Mouse (Mus musculus): ENCODE data around the gene Fam168a. TPM values are rescaled to one million over a fixed set of nuclear protein-coding genes. Genes with fewer than 3 reads are reported as not detected.

The Fam168a gene
- polyA plus RNA-seq, 1 experiment from 2014 or later: 13.2 TPM

GRCm38 (mm10) chr7:100736131-100736530 lies 29.7 kb downstream of the Fam168a start:
- 61% methylated on average over 3 of the region's 3 CpGs for WGBS
- Histone ChIP-seq H3K9ac (ENCODE audit: low read depth, low read length) (no peak overlapping the region), H3K36me3 (ENCODE audit: control insufficient read depth, insufficient read depth) (no peaks in the 10 kb centered on the region), H3K27me3 (replicated peaks; ENCODE audit: control insufficient read depth, insufficient read depth, low read length) (no peaks in the 10 kb centered on the region), H3K9me3 (ENCODE audit: control insufficient read depth) (no peaks in the 10 kb centered on the region), H3K4me3 (ENCODE audit: low read depth, low read length) (no peak overlapping the region), H3K27ac (ENCODE audit: low read depth, low read length) (no peak overlapping the region), H3K4me1 (replicated peaks; ENCODE audit: control insufficient read depth, insufficient read depth, low read length) (peaks cover 6% of the 10 kb centered on the region; the same call in 1 of the 2 replicates), H3K4me2 (replicated peaks; ENCODE audit: low read depth) (no peak overlapping the region)
- no peak for ATAC-seq
- no peak for TF ChIP-seq CTCF (IDR thresholded peaks at IDR 0.05; ENCODE audit: low read depth)

GRCm38 (mm10) chr7:100744372-100744771 lies 37.9 kb downstream of the Fam168a start:
- H3K27ac ChIP-seq (ENCODE audit: low read depth, low read length): no peak overlapping the region
- H3K4me1 ChIP-seq (replicated peaks; ENCODE audit: control insufficient read depth, insufficient read depth, low read length): no peaks in the 10 kb centered on the region; the same call in 1 of the 2 replicates
- WGBS: 88% methylated on average over 2 of the region's 2 CpGs
- no peak for TF ChIP-seq CTCF (IDR thresholded peaks at IDR 0.05; ENCODE audit: low read depth)
- H3K9ac ChIP-seq (ENCODE audit: low read depth, low read length): no peak overlapping the region
- no peaks in the 10 kb centered on the region for H3K9me3 ChIP-seq (ENCODE audit: control insufficient read depth)
- no peaks in the 10 kb centered on the region for H3K36me3 ChIP-seq (ENCODE audit: control insufficient read depth, insufficient read depth)
- H3K4me3 ChIP-seq (ENCODE audit: low read depth, low read length): no peak overlapping the region
- H3K4me2 ChIP-seq (replicated peaks; ENCODE audit: low read depth): no peak overlapping the region
- H3K27me3 ChIP-seq (replicated peaks; ENCODE audit: control insufficient read depth, insufficient read depth, low read length): no peaks in the 10 kb centered on the region
- ATAC-seq: no peak

- Histone ChIP-seq H3K27ac (ENCODE audit: low read depth, low read length) (no peak overlapping the region), H3K9me3 (ENCODE audit: control insufficient read depth) (no peaks in the 10 kb centered on the region), H3K4me2 (replicated peaks; ENCODE audit: low read depth) (no peak overlapping the region), H3K9ac (ENCODE audit: low read depth, low read length) (no peak overlapping the region), H3K4me3 (ENCODE audit: low read depth, low read length) (no peak overlapping the region), H3K36me3 (ENCODE audit: control insufficient read depth, insufficient read depth) (no peaks in the 10 kb centered on the region), H3K4me1 (replicated peaks; ENCODE audit: control insufficient read depth, insufficient read depth, low read length) (no peaks in the 10 kb centered on the region), H3K27me3 (replicated peaks; ENCODE audit: control insufficient read depth, insufficient read depth, low read length) (no peaks in the 10 kb centered on the region)
- ATAC-seq: no peak
- TF ChIP-seq CTCF (IDR thresholded peaks at IDR 0.05; ENCODE audit: low read depth): no peak
- 65% methylated on average over 2 of the region's 2 CpGs for WGBS
Observed at GRCm38 (mm10) chr7:100750101-100750500, 43.7 kb downstream of the Fam168a start.

- no peak overlapping the region for H3K27ac ChIP-seq (ENCODE audit: low read depth, low read length)
- H3K4me3 ChIP-seq (ENCODE audit: low read depth, low read length): no peak overlapping the region
- no peaks in the 10 kb centered on the region for H3K27me3 ChIP-seq (replicated peaks; ENCODE audit: control insufficient read depth, insufficient read depth, low read length)
- ATAC-seq: no peak
- no peaks in the 10 kb centered on the region for H3K9me3 ChIP-seq (ENCODE audit: control insufficient read depth)
- no peak overlapping the region for H3K4me2 ChIP-seq (replicated peaks; ENCODE audit: low read depth)
- no peaks in the 10 kb centered on the region for H3K4me1 ChIP-seq (replicated peaks; ENCODE audit: control insufficient read depth, insufficient read depth, low read length)
- H3K9ac ChIP-seq (ENCODE audit: low read depth, low read length): no peak overlapping the region
- no peak for TF ChIP-seq CTCF (IDR thresholded peaks at IDR 0.05; ENCODE audit: low read depth)
- H3K36me3 ChIP-seq (ENCODE audit: control insufficient read depth, insufficient read depth): no peaks in the 10 kb centered on the region
- WGBS: 87% methylated on average over 7 of the region's 7 CpGs
Observed at GRCm38 (mm10) chr7:100758718-100759117, 52.3 kb downstream of the Fam168a start.

GRCm38 (mm10) chr7:100762726-100763125 lies 56.3 kb downstream of the Fam168a start:
- H3K9me3 ChIP-seq (ENCODE audit: control insufficient read depth): no peaks in the 10 kb centered on the region
- peaks cover 3% of the 10 kb centered on the region; the same call in 1 of the 2 replicates for H3K4me1 ChIP-seq (replicated peaks; ENCODE audit: control insufficient read depth, insufficient read depth, low read length)
- H3K36me3 ChIP-seq (ENCODE audit: control insufficient read depth, insufficient read depth): no peaks in the 10 kb centered on the region
- H3K27ac ChIP-seq (ENCODE audit: low read depth, low read length): no peak overlapping the region
- no peak overlapping the region for H3K9ac ChIP-seq (ENCODE audit: low read depth, low read length)
- TF ChIP-seq CTCF (IDR thresholded peaks at IDR 0.05; ENCODE audit: low read depth): no peak
- no peaks in the 10 kb centered on the region for H3K27me3 ChIP-seq (replicated peaks; ENCODE audit: control insufficient read depth, insufficient read depth, low read length)
- H3K4me3 ChIP-seq (ENCODE audit: low read depth, low read length): no peak overlapping the region
- H3K4me2 ChIP-seq (replicated peaks; ENCODE audit: low read depth): no peak overlapping the region
- ATAC-seq: no peak

GRCm38 (mm10) chr7:100767568-100767967 lies 61.1 kb downstream of the Fam168a start:
- H3K27me3 ChIP-seq (replicated peaks; ENCODE audit: control insufficient read depth, insufficient read depth, low read length): no peaks in the 10 kb centered on the region
- no peaks in the 10 kb centered on the region for H3K36me3 ChIP-seq (ENCODE audit: control insufficient read depth, insufficient read depth)
- no peak overlapping the region for H3K4me3 ChIP-seq (ENCODE audit: low read depth, low read length)
- peaks cover 4% of the 10 kb centered on the region; the same call in 1 of the 2 replicates for H3K4me1 ChIP-seq (replicated peaks; ENCODE audit: control insufficient read depth, insufficient read depth, low read length)
- WGBS: 23% methylated on average over 3 of the region's 3 CpGs
- no peak overlapping the region for H3K9ac ChIP-seq (ENCODE audit: low read depth, low read length)
- no peak overlapping the region for H3K4me2 ChIP-seq (replicated peaks; ENCODE audit: low read depth)
- peak; percentile 56 for ATAC-seq
- H3K9me3 ChIP-seq (ENCODE audit: control insufficient read depth): no peaks in the 10 kb centered on the region
- no peak for TF ChIP-seq CTCF (IDR thresholded peaks at IDR 0.05; ENCODE audit: low read depth)
- H3K27ac ChIP-seq (ENCODE audit: low read depth, low read length): no peak overlapping the region

GRCm38 (mm10) chr7:100768009-100768408 lies 61.6 kb downstream of the Fam168a start:
- no peak overlapping the region for H3K27ac ChIP-seq (ENCODE audit: low read depth, low read length)
- ATAC-seq: no peak; the same call in 1 of the 2 replicates
- H3K27me3 ChIP-seq (replicated peaks; ENCODE audit: control insufficient read depth, insufficient read depth, low read length): no peaks in the 10 kb centered on the region
- H3K9me3 ChIP-seq (ENCODE audit: control insufficient read depth): no peaks in the 10 kb centered on the region
- no peak overlapping the region for H3K4me3 ChIP-seq (ENCODE audit: low read depth, low read length)
- no peak for TF ChIP-seq CTCF (IDR thresholded peaks at IDR 0.05; ENCODE audit: low read depth)
- H3K9ac ChIP-seq (ENCODE audit: low read depth, low read length): no peak overlapping the region
- no peaks in the 10 kb centered on the region for H3K36me3 ChIP-seq (ENCODE audit: control insufficient read depth, insufficient read depth)
- peaks cover 4% of the 10 kb centered on the region; the same call in 1 of the 2 replicates for H3K4me1 ChIP-seq (replicated peaks; ENCODE audit: control insufficient read depth, insufficient read depth, low read length)
- no peak overlapping the region for H3K4me2 ChIP-seq (replicated peaks; ENCODE audit: low read depth)
- 75% methylated on average over 3 of the region's 3 CpGs for WGBS
